Mouse (Mus musculus): Measurements from ENCODE around the gene Hdac2. TPM values are rescaled to one million over a fixed set of nuclear protein-coding genes. Genes with fewer than 3 reads are reported as not detected.

Hdac2 gene
- polyA plus RNA-seq, 1 experiment, result 47.7 TPM

DNA sequence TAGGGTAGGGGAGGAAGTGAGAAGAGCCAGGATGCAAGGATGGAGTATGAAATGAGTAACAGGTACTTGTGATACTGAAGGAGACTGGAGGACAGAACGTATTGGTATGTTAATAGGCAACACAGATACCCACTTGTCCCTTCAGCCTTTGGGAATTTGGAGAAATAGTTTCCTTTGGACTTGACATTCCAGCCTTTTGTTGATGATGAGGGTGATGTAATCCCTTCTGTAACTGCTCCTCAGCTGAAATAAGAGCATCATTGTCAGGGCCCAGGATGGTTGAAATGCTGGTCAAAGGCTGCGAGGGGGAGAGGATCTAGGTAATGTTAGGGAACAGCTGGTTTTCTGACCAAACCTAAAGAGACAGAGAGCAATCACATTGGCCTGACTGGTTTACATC, 54.3 kb downstream of the Hdac2 start:
- TF ChIP-seq GATA1 (IDR thresholded peaks at IDR 0.05; ENCODE audit: low read length), result no peak

- no peak for TF ChIP-seq GATA1 (IDR thresholded peaks at IDR 0.05; ENCODE audit: low read length)
Observed at GRCm38 (mm10) chr10:37035090-37035497, 60.8 kb downstream of the Hdac2 start.

DNA sequence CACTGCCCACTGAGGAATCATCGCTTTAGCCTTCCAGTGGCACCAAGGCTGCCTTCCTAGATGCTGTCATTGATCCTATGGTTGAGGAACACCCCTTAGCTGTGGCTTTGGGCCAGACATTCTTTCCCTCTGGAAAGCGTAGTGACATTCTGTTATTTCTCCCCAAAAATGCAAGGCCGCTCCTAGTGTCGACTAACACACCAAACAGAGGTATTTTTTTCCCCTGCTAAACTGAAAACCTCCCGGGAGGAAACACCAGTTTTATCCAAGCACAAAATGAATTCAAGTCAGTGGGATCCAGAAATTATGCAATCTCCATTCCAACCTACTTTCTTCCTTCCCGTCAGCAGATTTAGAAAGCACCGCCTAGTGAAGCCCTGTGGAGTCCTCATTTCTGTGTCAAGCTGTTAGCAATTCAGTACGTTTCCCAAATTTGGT, 73.3 kb downstream of the Hdac2 start:
- TF ChIP-seq GATA1 (IDR thresholded peaks at IDR 0.05; ENCODE audit: low read length), result no peak

Other genes with a start within 250 kb of the Hdac2 start
- gene Marcks, start 164.4 kb downstream of the Hdac2 start, polyA plus RNA-seq (2012), result 0.12 and 0.13 TPM in 2 replicates